Mouse (Mus musculus) midbrain, embryonic 12.5 days (tissue): ENCODE measurements around the gene Akap6. TPM values are rescaled to one million over a fixed set of nuclear protein-coding genes. Genes with fewer than 3 reads are reported as not detected.
A peak's percentile ranks its signal among the peaks of the same experiment; 100 is the strongest.

Experiments
- ATAC-seq: fragments of 200-750 bp; cut with Nextera tagmentation; 2 replicates; pipeline ENCODE4 v1.8.0; 2017; ENCODE audit warnings: low read depth, moderate TSS enrichment, moderate library complexity; ENCODE audit not compliant: low FRiP score
- H3K27ac ChIP-seq: fragments of 300-500 bp; sonication (generic); replicated peaks from 2 replicates; pipeline ENCODE4 v1.5.1; 2016; ENCODE audit warnings: mild to moderate bottlenecking
- H3K27me3 ChIP-seq: fragments of 300-500 bp; sonication (generic); 2 replicates; pipeline ENCODE4 v1.6.1; 2016; ENCODE audit warnings: mild to moderate bottlenecking
- H3K36me3 ChIP-seq: fragments of 300-500 bp; sonication (generic); 2 replicates; pipeline ENCODE4 v1.6.1; 2016
- H3K4me1 ChIP-seq: fragments of 300-500 bp; sonication (generic); 2 replicates; pipeline ENCODE4 v1.6.1; 2016
- H3K4me2 ChIP-seq: fragments of 300-500 bp; sonication (generic); replicated peaks from 2 replicates; pipeline ENCODE4 v1.6.1; 2016; ENCODE audit warnings: mild to moderate bottlenecking, moderate library complexity
- H3K4me3 ChIP-seq: fragments of 300-500 bp; sonication (generic); 2 replicates; pipeline ENCODE4 v1.5.1; 2016; ENCODE audit warnings: mild to moderate bottlenecking
- H3K9ac ChIP-seq: fragments of 300-500 bp; sonication (generic); replicated peaks from 2 replicates; pipeline ENCODE4 v1.6.1; 2016; ENCODE audit warnings: mild to moderate bottlenecking, moderate library complexity
- H3K9me3 ChIP-seq: fragments of 300-500 bp; sonication (generic); 2 replicates; pipeline ENCODE4 v1.6.1; 2016; ENCODE audit warnings: mild to moderate bottlenecking
- WGBS: fragments of 180-500 bp; shearing (Covaris S2); methylation state at CpG from one replicate; pipeline ENCODE4 v1.1.7; 2016; 5-methylcytosine and 5-hydroxymethylcytosine counted together
- polyA plus RNA-seq: library from polyadenylated mRNA; unstranded; fragments of >200 nt; fragmentation: Nextera tagmentation; extraction: Ambion mirVana; gene quantifications from 2 replicates; pipeline ENCODE4 v1.2.1, GENCODE M21; 2016

Gene Akap6
- polyA plus RNA-seq: 27.2 and 27.6 TPM in 2 replicates

- Histone ChIP-seq H3K9me3 (no peaks in the 10 kb centered on the region), H3K27ac (peak within 1 kb of the TSS; percentile 90), H3K27me3 (no peaks in the 10 kb centered on the region), H3K4me2 (peak within 1 kb of the TSS; percentile 73), H3K4me3 (peak within 1 kb of the TSS; percentile 54), H3K4me1 (peaks cover 39% of the 10 kb centered on the region), H3K36me3 (no peaks in the 10 kb centered on the region), H3K9ac (peak within 1 kb of the TSS; percentile 64)
- 18% methylated on average over 6 of the region's 6 CpGs for WGBS
- ATAC-seq: peak; percentile 80
Measured at GRCm38 (mm10) chr12:52699146-52699545, at the start of gene Akap6. Gene Akap6, plus strand, starts transcription at chr12:52699383.

GRCm38 (mm10) chr12:52662907-52663790, 36.0 kb upstream of the Akap6 start:
- WGBS: 85% methylated on average over 7 of the region's 7 CpGs
- H3K27me3 ChIP-seq: no peaks in the 10 kb centered on the region
- H3K9ac ChIP-seq: no peak overlapping the region
- ATAC-seq: no peak
- no peak overlapping the region for H3K4me3 ChIP-seq
- no peaks in the 10 kb centered on the region for H3K9me3 ChIP-seq
- no peaks in the 10 kb centered on the region for H3K4me1 ChIP-seq
- H3K4me2 ChIP-seq: no peak overlapping the region
- no peak overlapping the region for H3K27ac ChIP-seq
- H3K36me3 ChIP-seq: no peaks in the 10 kb centered on the region

- Histone ChIP-seq H3K4me3 (no peak overlapping the region), H3K4me1 (no peaks in the 10 kb centered on the region), H3K9me3 (no peaks in the 10 kb centered on the region), H3K27me3 (no peaks in the 10 kb centered on the region), H3K9ac (no peak overlapping the region), H3K4me2 (no peak overlapping the region), H3K36me3 (no peaks in the 10 kb centered on the region), H3K27ac (no peak overlapping the region)
- WGBS: 88% methylated on average over 5 of the region's 5 CpGs
- ATAC-seq: no peak
Measured at GRCm38 (mm10) chr12:52664944-52665343, 34.2 kb upstream of the Akap6 start.

GRCm38 (mm10) chr12:52671436-52671835, 27.7 kb upstream of the Akap6 start:
- Histone ChIP-seq H3K4me3 (no peak overlapping the region), H3K9ac (no peak overlapping the region), H3K36me3 (no peaks in the 10 kb centered on the region), H3K27me3 (no peaks in the 10 kb centered on the region), H3K4me1 (peaks cover 12% of the 10 kb centered on the region), H3K4me2 (peak overlapping the region; percentile 35), H3K27ac (peak overlapping the region; percentile 83), H3K9me3 (no peaks in the 10 kb centered on the region)
- WGBS: 4% methylated on average over 7 of the region's 7 CpGs
- ATAC-seq: peak; percentile 95

- Histone ChIP-seq H3K4me2 (peak overlapping the region; percentile 35; the same call in 1 of the 2 replicates), H3K27ac (peak overlapping the region; percentile 83), H3K4me3 (no peak overlapping the region), H3K4me1 (peaks cover 12% of the 10 kb centered on the region), H3K9me3 (no peaks in the 10 kb centered on the region), H3K9ac (no peak overlapping the region), H3K27me3 (no peaks in the 10 kb centered on the region), H3K36me3 (no peaks in the 10 kb centered on the region)
- 36% methylated on average over 6 of the region's 6 CpGs for WGBS
- ATAC-seq: peak; percentile 39
Measured at GRCm38 (mm10) chr12:52671943-52672342, 27.2 kb upstream of the Akap6 start.

GRCm38 (mm10) chr12:52673361-52673960, 25.7 kb upstream of the Akap6 start:
- H3K36me3 ChIP-seq: no peaks in the 10 kb centered on the region
- no peak overlapping the region for H3K9ac ChIP-seq
- H3K4me3 ChIP-seq: no peak overlapping the region
- no peak overlapping the region for H3K27ac ChIP-seq
- no peak for ATAC-seq
- no peak overlapping the region for H3K4me2 ChIP-seq
- WGBS: 86% methylated on average over 6 of the region's 6 CpGs
- no peaks in the 10 kb centered on the region for H3K27me3 ChIP-seq
- H3K4me1 ChIP-seq: peaks cover 12% of the 10 kb centered on the region
- H3K9me3 ChIP-seq: no peaks in the 10 kb centered on the region

GRCm38 (mm10) chr12:52675010-52675409, 24.2 kb upstream of the Akap6 start:
- 47% methylated on average over 4 of the region's 4 CpGs for WGBS
- peak; percentile 50; the same call in 1 of the 2 replicates for ATAC-seq

GRCm38 (mm10) chr12:52687355-52687754, 11.8 kb upstream of the Akap6 start:
- Histone ChIP-seq H3K4me3 (no peak overlapping the region), H3K4me1 (no peaks in the 10 kb centered on the region), H3K9me3 (no peaks in the 10 kb centered on the region), H3K27me3 (no peaks in the 10 kb centered on the region), H3K27ac (no peak overlapping the region), H3K4me2 (no peak overlapping the region), H3K36me3 (no peaks in the 10 kb centered on the region), H3K9ac (no peak overlapping the region)
- no peak for ATAC-seq
- WGBS: 67% methylated on average over 9 of the region's 9 CpGs

More at GRCm38 (mm10) chr12:52675010-52675409, 24.2 kb upstream of the Akap6 start:
- Histone ChIP-seq H3K27ac (peak overlapping the region; percentile 49; the same call in 1 of the 2 replicates), H3K4me3 (no peak overlapping the region), H3K4me2 (no peak overlapping the region), H3K4me1 (peaks cover 12% of the 10 kb centered on the region), H3K36me3 (no peaks in the 10 kb centered on the region), H3K9ac (no peak overlapping the region), H3K9me3 (no peaks in the 10 kb centered on the region), H3K27me3 (no peaks in the 10 kb centered on the region)

GRCm38 (mm10) chr12:52688712-52689111, 10.5 kb upstream of the Akap6 start:
- no peaks in the 10 kb centered on the region for H3K9me3 ChIP-seq
- 88% methylated on average over 2 of the region's 2 CpGs for WGBS
- no peak overlapping the region for H3K9ac ChIP-seq
- H3K4me3 ChIP-seq: no peak overlapping the region
- no peak overlapping the region for H3K4me2 ChIP-seq
- no peaks in the 10 kb centered on the region for H3K4me1 ChIP-seq
- no peak for ATAC-seq
- no peaks in the 10 kb centered on the region for H3K27me3 ChIP-seq
- no peaks in the 10 kb centered on the region for H3K36me3 ChIP-seq
- H3K27ac ChIP-seq: no peak overlapping the region

GRCm38 (mm10) chr12:52691552-52691951, 7.6 kb upstream of the Akap6 start:
- Histone ChIP-seq H3K27me3 (no peaks in the 10 kb centered on the region), H3K4me3 (no peak overlapping the region), H3K4me1 (no peaks in the 10 kb centered on the region), H3K36me3 (no peaks in the 10 kb centered on the region), H3K4me2 (no peak overlapping the region), H3K9me3 (no peaks in the 10 kb centered on the region), H3K9ac (no peak overlapping the region), H3K27ac (no peak overlapping the region)
- no peak for ATAC-seq
- 94% methylated on average over 1 of the region's 1 CpGs for WGBS

- ATAC-seq: no peak
- Histone ChIP-seq H3K4me3 (no peak overlapping the region), H3K9me3 (no peaks in the 10 kb centered on the region), H3K9ac (no peak overlapping the region), H3K4me1 (peaks cover 2% of the 10 kb centered on the region; the same call in 1 of the 2 replicates), H3K27ac (no peak overlapping the region), H3K36me3 (no peaks in the 10 kb centered on the region), H3K27me3 (no peaks in the 10 kb centered on the region), H3K4me2 (no peak overlapping the region)
- 63% methylated on average over 10 of the region's 10 CpGs for WGBS
Measured at GRCm38 (mm10) chr12:52692290-52692974, 6.8 kb upstream of the Akap6 start.
